Mouse (Mus musculus): ENCODE measurements at regions not wholly inside any gene's neighbourhood (a gene's known extent, or its start where the extent isn't known, plus 50 kb on each side); places are given as distances from the start of the nearest gene placed in this dataset.
"Not testable (repeated sequence)": the region's sequence is repeated elsewhere in the genome, so short reads cannot be mapped to it uniquely, and the experiment has no call there.

- Histone ChIP-seq H3K4me2 (replicated peaks; ENCODE audit: low read depth, low read length) (no peak overlapping the region), H3K27ac (ENCODE audit: low read length) (no peak overlapping the region), H3K4me3 (ENCODE audit: low read depth, low read length) (no peak overlapping the region), H3K9me3 (ENCODE audit: control insufficient read depth, low read depth, low read length) (no peaks in the 10 kb centered on the region), H3K36me3 (ENCODE audit: control insufficient read depth, insufficient read depth, low read length) (no peaks in the 10 kb centered on the region), H3K27me3 (ENCODE audit: control insufficient read depth, insufficient read depth, low read length) (no peaks in the 10 kb centered on the region), H3K9ac (replicated peaks; ENCODE audit: low read depth, low read length) (no peak overlapping the region), H3K4me1 (ENCODE audit: control insufficient read depth, insufficient read depth, low read length) (no peaks in the 10 kb centered on the region)
- WGBS = 53% methylated on average over 7 of the region's 7 CpGs
- no peak for ATAC-seq (ENCODE audit: insufficient number of reproducible peaks, insufficient read depth, low FRiP score, low read depth)
Measured at GRCm38 (mm10) chr6:66419452-66420041, 115.6 kb upstream of the Mad2l1 start.

- no peaks in the 10 kb centered on the region for H3K4me1 ChIP-seq (ENCODE audit: control insufficient read depth, insufficient read depth, low read length)
- H3K27me3 ChIP-seq (ENCODE audit: control insufficient read depth, insufficient read depth, low read length) = no peaks in the 10 kb centered on the region
- WGBS = 53% methylated on average over 4 of the region's 4 CpGs
- H3K9me3 ChIP-seq (ENCODE audit: control insufficient read depth, low read depth, low read length) = 0 out of 2 replicates have a peak, but pooled peaks cover 4% of the 10 kb centered on the region
- ATAC-seq (ENCODE audit: insufficient number of reproducible peaks, insufficient read depth, low FRiP score, low read depth) = no peak
- H3K9ac ChIP-seq (replicated peaks; ENCODE audit: low read depth, low read length) = no peak overlapping the region
- no peak overlapping the region for H3K4me2 ChIP-seq (replicated peaks; ENCODE audit: low read depth, low read length)
- H3K27ac ChIP-seq (ENCODE audit: low read length) = no peak overlapping the region
- no peaks in the 10 kb centered on the region for H3K36me3 ChIP-seq (ENCODE audit: control insufficient read depth, insufficient read depth, low read length)
- H3K4me3 ChIP-seq (ENCODE audit: low read depth, low read length) = no peak overlapping the region
Measured at GRCm38 (mm10) chr6:66428370-66428769, 106.8 kb upstream of the Mad2l1 start.

GRCm38 (mm10) chr6:66450408-66450807 is 84.8 kb upstream of the Mad2l1 start:
- H3K9me3 ChIP-seq (ENCODE audit: control insufficient read depth, low read depth, low read length); H3K4me2 ChIP-seq (replicated peaks; ENCODE audit: low read depth, low read length); H3K4me1 ChIP-seq (ENCODE audit: control insufficient read depth, insufficient read depth, low read length); H3K36me3 ChIP-seq (ENCODE audit: control insufficient read depth, insufficient read depth, low read length); H3K27me3 ChIP-seq (ENCODE audit: control insufficient read depth, insufficient read depth, low read length); H3K4me3 ChIP-seq (ENCODE audit: low read depth, low read length); H3K9ac ChIP-seq (replicated peaks; ENCODE audit: low read depth, low read length); H3K27ac ChIP-seq (ENCODE audit: low read length); ATAC-seq (ENCODE audit: insufficient number of reproducible peaks, insufficient read depth, low FRiP score, low read depth): not testable (repeated sequence)

GRCm38 (mm10) chr6:66458172-66458571 is 77.0 kb upstream of the Mad2l1 start:
- no peak overlapping the region for H3K9ac ChIP-seq (replicated peaks; ENCODE audit: low read depth, low read length)
- 83% methylated on average over 3 of the region's 3 CpGs for WGBS
- H3K27me3 ChIP-seq (ENCODE audit: control insufficient read depth, insufficient read depth, low read length) = no peaks in the 10 kb centered on the region
- H3K4me3 ChIP-seq (ENCODE audit: low read depth, low read length) = no peak overlapping the region
- H3K36me3 ChIP-seq (ENCODE audit: control insufficient read depth, insufficient read depth, low read length) = no peaks in the 10 kb centered on the region
- H3K4me2 ChIP-seq (replicated peaks; ENCODE audit: low read depth, low read length) = no peak overlapping the region
- H3K27ac ChIP-seq (ENCODE audit: low read length) = no peak overlapping the region
- H3K9me3 ChIP-seq (ENCODE audit: control insufficient read depth, low read depth, low read length) = no peaks in the 10 kb centered on the region
- no peaks in the 10 kb centered on the region for H3K4me1 ChIP-seq (ENCODE audit: control insufficient read depth, insufficient read depth, low read length)
- no peak for ATAC-seq (ENCODE audit: insufficient number of reproducible peaks, insufficient read depth, low FRiP score, low read depth)

- WGBS = 79% methylated on average over 4 of the region's 5 CpGs
- Histone ChIP-seq H3K4me3 (ENCODE audit: low read depth, low read length) (no peak overlapping the region), H3K27ac (ENCODE audit: low read length) (no peak overlapping the region), H3K27me3 (ENCODE audit: control insufficient read depth, insufficient read depth, low read length) (no peaks in the 10 kb centered on the region), H3K9me3 (ENCODE audit: control insufficient read depth, low read depth, low read length) (no peaks in the 10 kb centered on the region), H3K4me2 (replicated peaks; ENCODE audit: low read depth, low read length) (no peak overlapping the region), H3K36me3 (ENCODE audit: control insufficient read depth, insufficient read depth, low read length) (no peaks in the 10 kb centered on the region), H3K4me1 (ENCODE audit: control insufficient read depth, insufficient read depth, low read length) (no peaks in the 10 kb centered on the region), H3K9ac (replicated peaks; ENCODE audit: low read depth, low read length) (no peak overlapping the region)
- no peak for ATAC-seq (ENCODE audit: insufficient number of reproducible peaks, insufficient read depth, low FRiP score, low read depth)
Measured at GRCm38 (mm10) chr6:66464540-66464939, 70.7 kb upstream of the Mad2l1 start.

GRCm38 (mm10) chr6:66465137-66465853 is 69.9 kb upstream of the Mad2l1 start:
- H3K27me3 ChIP-seq (ENCODE audit: control insufficient read depth, insufficient read depth, low read length) = no peaks in the 10 kb centered on the region
- H3K4me1 ChIP-seq (ENCODE audit: control insufficient read depth, insufficient read depth, low read length) = no peaks in the 10 kb centered on the region
- H3K4me2 ChIP-seq (replicated peaks; ENCODE audit: low read depth, low read length) = no peak overlapping the region
- H3K9me3 ChIP-seq (ENCODE audit: control insufficient read depth, low read depth, low read length) = no peaks in the 10 kb centered on the region
- 77% methylated on average over 11 of the region's 11 CpGs for WGBS
- H3K9ac ChIP-seq (replicated peaks; ENCODE audit: low read depth, low read length) = no peak overlapping the region
- no peaks in the 10 kb centered on the region for H3K36me3 ChIP-seq (ENCODE audit: control insufficient read depth, insufficient read depth, low read length)
- H3K27ac ChIP-seq (ENCODE audit: low read length) = no peak overlapping the region
- H3K4me3 ChIP-seq (ENCODE audit: low read depth, low read length) = no peak overlapping the region
- no peak for ATAC-seq (ENCODE audit: insufficient number of reproducible peaks, insufficient read depth, low FRiP score, low read depth)

- Histone ChIP-seq H3K9me3 (ENCODE audit: control insufficient read depth, low read depth, low read length) (no peaks in the 10 kb centered on the region), H3K27ac (ENCODE audit: low read length) (no peak overlapping the region), H3K9ac (replicated peaks; ENCODE audit: low read depth, low read length) (no peak overlapping the region), H3K36me3 (ENCODE audit: control insufficient read depth, insufficient read depth, low read length) (no peaks in the 10 kb centered on the region), H3K4me2 (replicated peaks; ENCODE audit: low read depth, low read length) (no peak overlapping the region), H3K27me3 (ENCODE audit: control insufficient read depth, insufficient read depth, low read length) (no peaks in the 10 kb centered on the region), H3K4me3 (ENCODE audit: low read depth, low read length) (no peak overlapping the region), H3K4me1 (ENCODE audit: control insufficient read depth, insufficient read depth, low read length) (no peaks in the 10 kb centered on the region)
- no peak for ATAC-seq (ENCODE audit: insufficient number of reproducible peaks, insufficient read depth, low FRiP score, low read depth)
- WGBS = 36% methylated on average over 3 of the region's 3 CpGs
Measured at GRCm38 (mm10) chr6:66466757-66467156, 68.4 kb upstream of the Mad2l1 start.

- no peaks in the 10 kb centered on the region for H3K27me3 ChIP-seq (ENCODE audit: control insufficient read depth, insufficient read depth, low read length)
- 83% methylated on average over 4 of the region's 4 CpGs for WGBS
- H3K27ac ChIP-seq (ENCODE audit: low read length) = no peak overlapping the region
- H3K4me2 ChIP-seq (replicated peaks; ENCODE audit: low read depth, low read length) = no peak overlapping the region
- H3K9ac ChIP-seq (replicated peaks; ENCODE audit: low read depth, low read length) = no peak overlapping the region
- ATAC-seq (ENCODE audit: insufficient number of reproducible peaks, insufficient read depth, low FRiP score, low read depth) = no peak
- H3K4me1 ChIP-seq (ENCODE audit: control insufficient read depth, insufficient read depth, low read length) = no peaks in the 10 kb centered on the region
- no peak overlapping the region for H3K4me3 ChIP-seq (ENCODE audit: low read depth, low read length)
- no peaks in the 10 kb centered on the region for H3K9me3 ChIP-seq (ENCODE audit: control insufficient read depth, low read depth, low read length)
- H3K36me3 ChIP-seq (ENCODE audit: control insufficient read depth, insufficient read depth, low read length) = no peaks in the 10 kb centered on the region
Measured at GRCm38 (mm10) chr6:66470627-66471249, 64.5 kb upstream of the Mad2l1 start.

Data from stomach, embryonic 14.5 days (tissue).